Mouse (Mus musculus) embryonic fibroblast, embryonic 13.5 days (primary cell): Measurements from ENCODE around the gene Xpc.

ENCODE experiments used
- CTCF ChIP-seq: IDR thresholded peaks from 2 replicates; pipeline ENCODE4 v1.5.1; 2011; ENCODE audit warnings: mild to moderate bottlenecking, control low read depth, low read length, moderate library complexity, borderline replicate concordance; ENCODE audit not compliant: insufficient read depth
- POLR2A ChIP-seq: IDR thresholded peaks from 2 replicates; pipeline ENCODE4 v1.6.1; 2011; ENCODE audit warnings: low read depth, mild to moderate bottlenecking, control low read depth, low read length, moderate library complexity

DNA sequence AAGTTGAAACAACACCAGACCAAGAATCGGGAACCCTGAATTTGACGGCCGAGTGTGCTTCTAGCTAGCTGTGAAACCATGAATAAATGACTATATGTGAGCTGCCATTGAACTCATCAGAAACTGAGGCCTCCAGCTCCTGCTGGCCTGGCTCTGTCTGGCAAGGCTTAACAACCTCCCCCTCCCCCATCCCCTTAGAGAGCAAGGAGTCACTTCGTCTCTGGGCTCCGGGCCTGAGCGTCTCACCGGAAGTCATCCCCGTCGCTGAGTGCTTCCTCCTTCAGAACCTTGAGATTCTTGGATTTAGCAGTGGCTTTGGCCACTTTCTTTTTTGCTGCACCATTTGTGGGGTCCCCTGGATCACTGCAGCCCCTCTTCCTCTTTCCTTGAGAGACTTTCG is 5.5 kb downstream of the Xpc start:
- TF ChIP-seq CTCF (no peak), POLR2A (no peak)
